10 mouse cellular contexts compared by ENCODE assay signal in the genomic region with DNA sequence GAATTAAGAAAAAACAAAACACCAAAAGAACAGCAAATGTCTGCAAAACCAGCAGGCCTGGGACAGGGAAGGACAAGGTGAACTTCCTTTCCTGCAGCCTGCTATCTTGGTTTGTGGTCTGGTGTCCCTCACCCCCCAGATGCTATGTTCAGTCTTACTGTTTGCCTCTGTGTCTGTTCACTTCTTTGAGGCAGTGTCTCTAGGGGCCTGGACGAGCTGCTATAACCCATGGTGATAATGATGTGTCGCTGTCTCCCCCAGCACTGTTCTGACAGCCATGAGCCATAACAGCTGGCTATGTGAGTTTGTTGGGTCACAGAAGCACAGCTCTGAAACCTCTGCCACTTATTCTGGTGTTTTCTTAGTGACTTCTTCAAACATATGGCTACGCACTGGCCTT. TPM values are rescaled to one million over a fixed set of nuclear protein-coding genes. Genes with fewer than 3 reads are reported as not detected.
DNase-seq lines count a peak whose midpoint lies in the region; ATAC-seq and TF ChIP-seq lines count a peak whose summit lies in the region.
"Had no signal": no experiment of that assay in that cellular context is flagged by ENCODE, and none has a peak within 500 bp of the region (broad histone marks: within the 10 kb centered on the region; RNA-seq: fewer than 3 reads in every experiment).

No protein-coding gene starts in this region.

- no peak overlapping the region for H3K4me3 ChIP-seq in layer of hippocampus, adult 2 months
- no peak overlapping the region for H3K4me3 ChIP-seq in kidney, postnatal 0 days (replicated peaks; ENCODE audit: low read depth, low read length)
- H3K4me3 ChIP-seq in midbrain, embryonic 12.5 days: no peak overlapping the region

- H3K9me3 ChIP-seq in kidney, postnatal 0 days (replicated peaks; ENCODE audit: low read length): no peaks in the 10 kb centered on the region
- no peaks in the 10 kb centered on the region for H3K9me3 ChIP-seq in midbrain, embryonic 12.5 days

- TF ChIP-seq CTCF in layer of hippocampus, adult 2 months (conservative IDR thresholded peaks at IDR 0.05): no peak
- TF ChIP-seq CTCF in kidney, postnatal 0 days (IDR thresholded peaks at IDR 0.05; ENCODE audit: low read depth): no peak

- no peak overlapping the region for H3K4me2 ChIP-seq in kidney, postnatal 0 days (ENCODE audit: low read length)
- H3K4me2 ChIP-seq in midbrain, embryonic 12.5 days (replicated peaks): no peak overlapping the region

- ATAC-seq in kidney, postnatal 0 days (replicated peaks; ENCODE audit: low FRiP score, low read depth): peak; percentile 50
- ATAC-seq in midbrain, embryonic 12.5 days (ENCODE audit: low FRiP score, low read depth): no peak
- ATAC-seq: Patski had no signal

- no peaks in the 10 kb centered on the region for H3K36me3 ChIP-seq in kidney, postnatal 0 days (ENCODE audit: insufficient read depth, low read length)
- no peaks in the 10 kb centered on the region for H3K36me3 ChIP-seq in midbrain, embryonic 12.5 days

- H3K4me1 ChIP-seq in kidney, postnatal 0 days (replicated peaks; ENCODE audit: insufficient read depth, low read length): peaks cover 40% of the 10 kb centered on the region
- H3K4me1 ChIP-seq in midbrain, embryonic 12.5 days: peaks cover 46% of the 10 kb centered on the region

- no peaks in the 10 kb centered on the region for H3K27me3 ChIP-seq in kidney, postnatal 0 days (ENCODE audit: insufficient read depth, low read length)
- H3K27me3 ChIP-seq in midbrain, embryonic 12.5 days: no peaks in the 10 kb centered on the region; the same call in none of the 2 replicates
- H3K27me3 ChIP-seq: Patski had no signal

- no peak overlapping the region for H3K9ac ChIP-seq in kidney, postnatal 0 days (ENCODE audit: low read depth, low read length)
- H3K9ac ChIP-seq in midbrain, embryonic 12.5 days (replicated peaks): no peak overlapping the region
- H3K9ac ChIP-seq: liver, embryonic 14.5 days had no signal

- DNase-seq in layer of hippocampus, adult 2 months (ENCODE audit: low spot score in 2 of 2): no peak
- no peak for DNase-seq in layer of hippocampus, postnatal 25 days (ENCODE audit: extremely low spot score in 1 of 2, low spot score in 1 of 2)
- peak; percentile 79 to 82 for DNase-seq in heart, adult 18-20 months
- peak; percentile 73 for DNase-seq in kidney, postnatal 0 days (ENCODE audit: low spot score)
- DNase-seq in embryo, embryonic 11 days: no peak
- no peak for DNase-seq in cerebellum, adult 18-20 months
- no peak for DNase-seq in embryo, embryonic 10 days (ENCODE audit: low spot score)

- peak overlapping the region; percentile 88 for H3K27ac ChIP-seq in layer of hippocampus, adult 2 months
- H3K27ac ChIP-seq in kidney, postnatal 0 days: peak overlapping the region; percentile 84
- peak overlapping the region; percentile 54; the same call in 1 of the 2 replicates for H3K27ac ChIP-seq in midbrain, embryonic 12.5 days (replicated peaks)
- H3K27ac ChIP-seq: liver, embryonic 14.5 days had no signal

- 41% methylated on average over 3 of the region's 3 CpGs for WGBS in kidney, postnatal 0 days
- 68% methylated on average over 3 of the region's 3 CpGs for WGBS in midbrain, embryonic 12.5 days

RNA-seq across cellular contexts. Expression of gene Ddit4, which starts 23.2 kb away (rescaled TPM):
- total RNA-seq in layer of hippocampus, adult 2 months (2021): 10 to 100 TPM; 63.6 to 66.7 TPM
- total RNA-seq in layer of hippocampus, postnatal 25 days (2021): 10 to 100 TPM; 77.1 to 100.0 TPM
- total RNA-seq in heart, adult 18-20 months (2021): 100 to 1,000 TPM; 158 to 190 TPM
- polyA plus RNA-seq in kidney, postnatal 0 days (2015; fragmentation: Nextera tagmentation; extraction: Ambion mirVana): 23.0 and 24.0 TPM in 2 replicates
- 47.6 and 51.6 TPM in 2 replicates for polyA plus RNA-seq in midbrain, embryonic 12.5 days (2016; fragmentation: Nextera tagmentation; extraction: Ambion mirVana)

RNA-seq across cellular contexts. Expression of gene Ascc1, which starts 27.8 kb away (rescaled TPM):
- total RNA-seq in layer of hippocampus, adult 2 months (2021): 10 to 100 TPM; 15.3 to 17.2 TPM
- total RNA-seq in layer of hippocampus, postnatal 25 days (2021): 10 to 100 TPM; 16.7 to 18.1 TPM
- total RNA-seq in heart, adult 18-20 months (2021): 10 to 100 TPM; 23.2 to 25.9 TPM
- 57.8 and 64.1 TPM in 2 replicates for polyA plus RNA-seq in kidney, postnatal 0 days (2015; fragmentation: Nextera tagmentation; extraction: Ambion mirVana)
- polyA plus RNA-seq in midbrain, embryonic 12.5 days (2016; fragmentation: Nextera tagmentation; extraction: Ambion mirVana): 37.4 and 39.6 TPM in 2 replicates

RNA-seq across cellular contexts. Expression of gene Anapc16, which starts 28.1 kb away (rescaled TPM):
- total RNA-seq in layer of hippocampus, adult 2 months (2021): 10 to 100 TPM; 64.8 to 71.4 TPM
- 10 to 100 TPM; 59.3 to 77.3 TPM for total RNA-seq in layer of hippocampus, postnatal 25 days (2021)
- total RNA-seq in heart, adult 18-20 months (2021): 10 to 100 TPM; 73.8 to 84.0 TPM
- polyA plus RNA-seq in kidney, postnatal 0 days (2015; fragmentation: Nextera tagmentation; extraction: Ambion mirVana): 103 and 106 TPM in 2 replicates
- polyA plus RNA-seq in midbrain, embryonic 12.5 days (2016; fragmentation: Nextera tagmentation; extraction: Ambion mirVana): 110 and 115 TPM in 2 replicates

Comparison
In these comparisons a context has a peak if more than half of its experiments do, and no peak if none do; other contexts are left out.
1. DNase-seq: peak in heart, adult 18-20 months (2 of 2) and kidney, postnatal 0 days (single experiment); none in layer of hippocampus, adult 2 months (0 of 2), layer of hippocampus, postnatal 25 days (0 of 2), embryo, embryonic 11 days (single experiment), cerebellum, adult 18-20 months (0 of 2) and embryo, embryonic 10 days (single experiment).
2. Peak in every context shown above with its lines, with median percentiles within 50 percentile points of each other: H3K27ac ChIP-seq.